27 mouse cellular contexts compared by ENCODE assay signal in genomic region chr10:14358271-14358670, GRCm38 (mm10).
DNase-seq lines count a peak whose midpoint lies in the region; ATAC-seq and TF ChIP-seq lines count a peak whose summit lies in the region.
"Had no signal": no experiment of that assay in that cellular context is flagged by ENCODE, and none has a peak within 500 bp of the region (broad histone marks: within the 10 kb centered on the region; RNA-seq: fewer than 3 reads in every experiment).

No protein-coding gene starts in this region.

- DNase-seq in hindbrain, embryonic 11.5 days (ENCODE audit: low spot score): no peak
- DNase-seq in hindbrain, postnatal 0 days (ENCODE audit: low spot score): no peak
- no peak for DNase-seq in neural tube, embryonic 11.5 days (ENCODE audit: low spot score)
- no peak for DNase-seq in neural tube, embryonic 10.5 days (ENCODE audit: extremely low spot score, low spot score)
- DNase-seq in cerebellum, adult 18-20 months: no peak
- DNase-seq: adrenal gland, postnatal 10 days; adrenal gland, postnatal 36 days; B cell, adult 2 months; cerebellum, adult 2 months; cerebellum, adult 9-11 months; cerebellum, postnatal 25 days; gastrocnemius, postnatal 10 days; gastrocnemius, postnatal 36 days; heart, adult 2 months; heart, postnatal 14 days; heart, postnatal 4 days had no signal

- H3K36me3 ChIP-seq in hindbrain, embryonic 11.5 days (ENCODE audit: control insufficient read depth, insufficient read depth, low read length): no peaks in the 10 kb centered on the region
- no peaks in the 10 kb centered on the region for H3K36me3 ChIP-seq in hindbrain, postnatal 0 days (ENCODE audit: insufficient read depth, low read length)
- no peaks in the 10 kb centered on the region for H3K36me3 ChIP-seq in neural tube, embryonic 11.5 days (ENCODE audit: control insufficient read depth, insufficient read depth, low read length)
- no peaks in the 10 kb centered on the region for H3K36me3 ChIP-seq in neural tube, embryonic 13.5 days
- H3K36me3 ChIP-seq: embryonic facial prominence, embryonic 13.5 days; forebrain, embryonic 10.5 days; G1E; heart, embryonic 10.5 days; heart, embryonic 13.5 days had no signal

- no peak overlapping the region for H3K4me2 ChIP-seq in hindbrain, embryonic 11.5 days (replicated peaks; ENCODE audit: low read depth, low read length)
- no peak overlapping the region for H3K4me2 ChIP-seq in hindbrain, postnatal 0 days (ENCODE audit: low read depth, low read length)
- no peak overlapping the region for H3K4me2 ChIP-seq in neural tube, embryonic 11.5 days (ENCODE audit: low read depth)
- no peak overlapping the region for H3K4me2 ChIP-seq in neural tube, embryonic 13.5 days
- H3K4me2 ChIP-seq: embryonic facial prominence, embryonic 13.5 days; forebrain, embryonic 13.5 days; heart, embryonic 13.5 days had no signal

- H3K4me1 ChIP-seq in hindbrain, embryonic 11.5 days (replicated peaks; ENCODE audit: control insufficient read depth, insufficient read depth, low read length): no peaks in the 10 kb centered on the region
- H3K4me1 ChIP-seq in hindbrain, postnatal 0 days (ENCODE audit: insufficient read depth, low read length): no peaks in the 10 kb centered on the region
- no peaks in the 10 kb centered on the region for H3K4me1 ChIP-seq in neural tube, embryonic 11.5 days (ENCODE audit: control insufficient read depth, insufficient read depth, low read length)
- H3K4me1 ChIP-seq in neural tube, embryonic 13.5 days (replicated peaks): no peaks in the 10 kb centered on the region
- H3K4me1 ChIP-seq: embryonic facial prominence, embryonic 13.5 days; forebrain, embryonic 10.5 days; forebrain, embryonic 13.5 days; heart, embryonic 10.5 days; heart, embryonic 13.5 days had no signal

- H3K9me3 ChIP-seq in hindbrain, embryonic 11.5 days (ENCODE audit: control insufficient read depth, low read length): no peaks in the 10 kb centered on the region
- H3K9me3 ChIP-seq in hindbrain, postnatal 0 days (ENCODE audit: low read length): no peaks in the 10 kb centered on the region
- H3K9me3 ChIP-seq in neural tube, embryonic 11.5 days (ENCODE audit: control insufficient read depth, low read length): no peaks in the 10 kb centered on the region
- no peaks in the 10 kb centered on the region for H3K9me3 ChIP-seq in neural tube, embryonic 13.5 days
- H3K9me3 ChIP-seq: embryonic facial prominence, embryonic 13.5 days; forebrain, embryonic 10.5 days; forebrain, embryonic 13.5 days; G1E; heart, embryonic 10.5 days; heart, embryonic 13.5 days had no signal

- no peak overlapping the region for H3K4me3 ChIP-seq in hindbrain, embryonic 11.5 days (ENCODE audit: low read depth, low read length)
- no peak overlapping the region for H3K4me3 ChIP-seq in hindbrain, postnatal 0 days (ENCODE audit: low read length)
- no peak overlapping the region for H3K4me3 ChIP-seq in neural tube, embryonic 11.5 days (ENCODE audit: low read depth, low read length)
- no peak overlapping the region for H3K4me3 ChIP-seq in neural tube, embryonic 13.5 days
- H3K4me3 ChIP-seq: embryonic facial prominence, embryonic 13.5 days; forebrain, embryonic 10.5 days; forebrain, embryonic 13.5 days; heart, adult 2 months; heart, embryonic 10.5 days; heart, embryonic 13.5 days had no signal

- WGBS in hindbrain, embryonic 11.5 days: 85% methylated on average over 3 of the region's 3 CpGs
- WGBS in hindbrain, postnatal 0 days: 74% methylated on average over 3 of the region's 3 CpGs
- WGBS in neural tube, embryonic 11.5 days: 80% methylated on average over 3 of the region's 3 CpGs
- 38% methylated on average over 3 of the region's 3 CpGs for WGBS in neural tube, embryonic 13.5 days

- H3K9ac ChIP-seq in hindbrain, embryonic 11.5 days (ENCODE audit: low read depth, low read length): no peak overlapping the region
- H3K9ac ChIP-seq in hindbrain, postnatal 0 days (replicated peaks; ENCODE audit: low read length): no peak overlapping the region
- H3K9ac ChIP-seq in neural tube, embryonic 11.5 days (ENCODE audit: low read length): no peak overlapping the region
- no peak overlapping the region for H3K9ac ChIP-seq in neural tube, embryonic 13.5 days
- H3K9ac ChIP-seq: embryonic facial prominence, embryonic 13.5 days; forebrain, embryonic 13.5 days; heart, embryonic 13.5 days had no signal

- H3K27me3 ChIP-seq in hindbrain, embryonic 11.5 days (ENCODE audit: control insufficient read depth, insufficient read depth, low read length): no peaks in the 10 kb centered on the region
- H3K27me3 ChIP-seq in hindbrain, postnatal 0 days (ENCODE audit: insufficient read depth, low read length): no peaks in the 10 kb centered on the region
- H3K27me3 ChIP-seq in neural tube, embryonic 11.5 days (ENCODE audit: control insufficient read depth, insufficient read depth, low read length): no peaks in the 10 kb centered on the region
- H3K27me3 ChIP-seq in neural tube, embryonic 13.5 days: no peaks in the 10 kb centered on the region
- H3K27me3 ChIP-seq: CH12.LX; embryonic facial prominence, embryonic 13.5 days; forebrain, embryonic 13.5 days; heart, embryonic 13.5 days; Patski had no signal

- peak; percentile 51; the same call in 1 of the 2 replicates for ATAC-seq in hindbrain, embryonic 11.5 days (ENCODE audit: low FRiP score)
- no peak for ATAC-seq in hindbrain, postnatal 0 days
- peak; percentile 41; the same call in 1 of the 2 replicates for ATAC-seq in neural tube, embryonic 11.5 days (ENCODE audit: insufficient read depth, low FRiP score, low TSS enrichment)
- peak; percentile 72 for ATAC-seq in neural tube, embryonic 13.5 days (ENCODE audit: low read depth)
- ATAC-seq: forebrain, embryonic 13.5 days; forebrain, embryonic 16.5 days; intestine, postnatal 0 days; Patski had no signal

- TF ChIP-seq CTCF in hindbrain, postnatal 0 days (IDR thresholded peaks at IDR 0.05; ENCODE audit: low read depth): no peak

- H3K27ac ChIP-seq in hindbrain, embryonic 11.5 days (ENCODE audit: low read depth, low read length): no peak overlapping the region
- no peak overlapping the region for H3K27ac ChIP-seq in hindbrain, postnatal 0 days
- H3K27ac ChIP-seq in neural tube, embryonic 11.5 days (ENCODE audit: low read depth, low read length): no peak overlapping the region
- no peak overlapping the region for H3K27ac ChIP-seq in neural tube, embryonic 13.5 days (replicated peaks)
- H3K27ac ChIP-seq: embryonic facial prominence, embryonic 13.5 days; forebrain, embryonic 10.5 days; forebrain, embryonic 13.5 days; heart, adult 2 months; heart, embryonic 10.5 days; heart, embryonic 13.5 days had no signal
